ENCODE assay signal across 8 mouse cellular contexts in genomic region chr11:98446562-98447474, GRCm38 (mm10). TPM values are rescaled to one million over a fixed set of nuclear protein-coding genes. Genes with fewer than 3 reads are reported as not detected.
DNase-seq lines count a peak whose midpoint lies in the region; ATAC-seq lines count a peak whose summit lies in the region.

No protein-coding gene starts in this region.

- H3K4me3 ChIP-seq in kidney, embryonic 14.5 days (ENCODE audit: low read length), result peak overlapping the region; percentile 41
- H3K4me3 ChIP-seq in lung, embryonic 16.5 days (ENCODE audit: low read length), result peak overlapping the region; percentile 48

- peaks cover 12% of the 10 kb centered on the region for H3K4me1 ChIP-seq in kidney, embryonic 14.5 days (ENCODE audit: control insufficient read depth, insufficient read depth, low read length)
- peaks cover 12% of the 10 kb centered on the region for H3K4me1 ChIP-seq in lung, embryonic 16.5 days (replicated peaks; ENCODE audit: control insufficient read depth, insufficient read depth, low read length)

- ATAC-seq in kidney, embryonic 14.5 days (ENCODE audit: low FRiP score, low TSS enrichment), result peak; percentile 78
- ATAC-seq in lung, embryonic 16.5 days (ENCODE audit: low read depth), result peak; percentile 87

- peaks cover 14% of the 10 kb centered on the region; the same call in 1 of the 2 replicates for H3K27me3 ChIP-seq in kidney, embryonic 14.5 days (ENCODE audit: control insufficient read depth, insufficient read depth, low read length)
- peaks cover 8% of the 10 kb centered on the region for H3K27me3 ChIP-seq in lung, embryonic 16.5 days (ENCODE audit: control insufficient read depth, insufficient read depth, low read depth, low read length)

- H3K36me3 ChIP-seq in kidney, embryonic 14.5 days (ENCODE audit: control insufficient read depth, insufficient read depth, low read length), result peaks cover 7% of the 10 kb centered on the region; the same call in 1 of the 2 replicates
- no peaks in the 10 kb centered on the region for H3K36me3 ChIP-seq in lung, embryonic 16.5 days (ENCODE audit: control insufficient read depth, insufficient read depth, low read length)

- peak overlapping the region; percentile 93 for H3K27ac ChIP-seq in kidney, embryonic 14.5 days (ENCODE audit: low read depth, low read length)
- H3K27ac ChIP-seq in lung, embryonic 16.5 days (ENCODE audit: low read length), result peak overlapping the region; percentile 86

- H3K9ac ChIP-seq in kidney, embryonic 14.5 days (ENCODE audit: low read depth, low read length), result peak overlapping the region; percentile 53
- H3K9ac ChIP-seq in lung, embryonic 16.5 days (ENCODE audit: low read length), result peak overlapping the region; percentile 63

- 1% methylated on average over 33 of the region's 33 CpGs for WGBS in kidney, embryonic 14.5 days
- WGBS in lung, embryonic 16.5 days, result 2% methylated on average over 32 of the region's 33 CpGs

- DNase-seq in thymus, postnatal 4 days, result peak; percentile 32
- DNase-seq in thymus, postnatal 10 days (ENCODE audit: low spot score in 2 of 2), result no peak
- peak; percentile 55 for DNase-seq in fat pad, adult 2 months (ENCODE audit: extremely low read depth, low read depth, low spot score)
- no peak for DNase-seq in right cerebral cortex, postnatal 36 days (ENCODE audit: low spot score in 2 of 2)
- DNase-seq in layer of hippocampus, adult 9-10 months (ENCODE audit: low spot score), result no peak
- DNase-seq in frontal cortex, postnatal 25 days (ENCODE audit: low spot score in 2 of 2), result no peak

- peak overlapping the region; percentile 31 for H3K4me2 ChIP-seq in kidney, embryonic 14.5 days (replicated peaks; ENCODE audit: low read depth, low read length)
- peak overlapping the region; percentile 54 for H3K4me2 ChIP-seq in lung, embryonic 16.5 days (ENCODE audit: low read depth, low read length)

- no peaks in the 10 kb centered on the region for H3K9me3 ChIP-seq in kidney, embryonic 14.5 days (ENCODE audit: control insufficient read depth, low read length)
- no peaks in the 10 kb centered on the region for H3K9me3 ChIP-seq in lung, embryonic 16.5 days (ENCODE audit: control insufficient read depth, low read length)

RNA-seq across cellular contexts. Expression of gene Grb7, which starts 0.6 kb away (rescaled TPM):
- 52.3 and 66.8 TPM in 2 replicates for polyA plus RNA-seq in kidney, embryonic 14.5 days (2014; fragmentation: Nextera tagmentation; extraction: Ambion mirVana)
- polyA plus RNA-seq in lung, embryonic 16.5 days (2015; fragmentation: Nextera tagmentation; extraction: Ambion mirVana), result 45.6 and 47.6 TPM in 2 replicates

RNA-seq across cellular contexts. Expression of gene Mien1, which starts 8.0 kb away (rescaled TPM):
- polyA plus RNA-seq in kidney, embryonic 14.5 days (2014; fragmentation: Nextera tagmentation; extraction: Ambion mirVana), result 83.8 and 101 TPM in 2 replicates
- 87.5 and 97.5 TPM in 2 replicates for polyA plus RNA-seq in lung, embryonic 16.5 days (2015; fragmentation: Nextera tagmentation; extraction: Ambion mirVana)

RNA-seq across cellular contexts. Expression of gene Erbb2, which starts 34.5 kb away (rescaled TPM):
- 35.5 and 54.1 TPM in 2 replicates for polyA plus RNA-seq in kidney, embryonic 14.5 days (2014; fragmentation: Nextera tagmentation; extraction: Ambion mirVana)
- polyA plus RNA-seq in lung, embryonic 16.5 days (2015; fragmentation: Nextera tagmentation; extraction: Ambion mirVana), result 39.3 and 41.4 TPM in 2 replicates

RNA-seq across cellular contexts. Expression of gene Pgap3, which starts 46.5 kb away (rescaled TPM):
- polyA plus RNA-seq in kidney, embryonic 14.5 days (2014; fragmentation: Nextera tagmentation; extraction: Ambion mirVana), result 10.7 and 14.8 TPM in 2 replicates
- polyA plus RNA-seq in lung, embryonic 16.5 days (2015; fragmentation: Nextera tagmentation; extraction: Ambion mirVana), result 15.0 and 16.2 TPM in 2 replicates

Comparison
In these comparisons a context has a peak if more than half of its experiments do, and no peak if none do; other contexts are left out.
1. DNase-seq: peak in thymus, postnatal 4 days (single experiment) and fat pad, adult 2 months (single experiment); none in thymus, postnatal 10 days (0 of 2), right cerebral cortex, postnatal 36 days (0 of 2), layer of hippocampus, adult 9-10 months (single experiment) and frontal cortex, postnatal 25 days (0 of 2).